Mouse (Mus musculus): ENCODE data around the gene Nrxn2.

- TF ChIP-seq CTCF (IDR thresholded peaks at IDR 0.05; ENCODE audit: borderline replicate concordance, insufficient read depth, low read length) (no peak), POLR2A (IDR thresholded peaks at IDR 0.05; ENCODE audit: low read depth, low read length) (no peak)
Measured at GRCm38 (mm10) chr19:6405433-6405832, 13.1 kb upstream of the Nrxn2 start.

Data from embryonic fibroblast, embryonic 13.5 days (primary cell).